Mouse (Mus musculus) kidney, adult 11 months (tissue): ENCODE measurements at regions not wholly inside any gene's neighbourhood (a gene's known extent, or its start where the extent isn't known, plus 50 kb on each side); places are given as distances from the start of the nearest gene placed in this dataset.
"Not testable (repeated sequence)": the region's sequence is repeated elsewhere in the genome, so short reads cannot be mapped to it uniquely, and the experiment has no call there.

Source experiments
- DNase-seq: peaks from one replicate; pipeline ENCODE4 v3.0.0; 2022

GRCm38 (mm10) chr12:9655794-9656193 lies 85.9 kb downstream of the Osr1 start:
- no peak for DNase-seq

- no peak for DNase-seq
These were observed 86.4 kb downstream of the Osr1 start for GRCm38 (mm10) chr12:9656324-9656723.

- no peak for DNase-seq
These were observed 87.4 kb downstream of the Osr1 start for GRCm38 (mm10) chr12:9657199-9657766.

- peak; percentile 6 for DNase-seq
These were observed 87.9 kb downstream of the Osr1 start for GRCm38 (mm10) chr12:9657793-9658192.

GRCm38 (mm10) chr12:9660299-9660698 lies 90.4 kb downstream of the Osr1 start:
- DNase-seq, result peak; percentile 9

GRCm38 (mm10) chr12:9688776-9689175 lies 118.9 kb downstream of the Osr1 start:
- no peak for DNase-seq

- no peak for DNase-seq
These were observed 119.6 kb downstream of the Osr1 start for GRCm38 (mm10) chr12:9689541-9689940.

- no peak for DNase-seq
These were observed 163.0 kb downstream of the Osr1 start for GRCm38 (mm10) chr12:9732921-9733320.

- no peak for DNase-seq
These were observed 174.9 kb downstream of the Osr1 start for GRCm38 (mm10) chr12:9744709-9745395.

- no peak for DNase-seq
These were observed 181.6 kb downstream of the Osr1 start for GRCm38 (mm10) chr12:9751261-9752078.

DNA sequence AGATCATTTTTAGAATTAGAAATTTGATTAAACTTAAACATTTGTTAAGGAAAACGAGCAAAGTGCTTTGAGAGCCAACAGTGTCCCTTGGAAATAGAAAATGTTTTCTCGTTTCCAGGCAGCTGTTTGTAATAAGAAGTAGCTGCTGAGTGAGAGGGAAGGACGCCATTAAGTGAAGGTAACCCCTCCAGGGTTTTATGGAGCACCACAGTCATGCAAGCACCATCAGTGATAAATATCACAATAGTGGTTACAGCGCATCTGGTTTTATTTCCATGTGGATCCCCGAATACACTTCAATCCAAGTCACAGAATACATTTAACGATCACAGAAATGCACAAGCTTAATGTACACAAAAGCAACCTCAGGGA lies 182.1 kb downstream of the Osr1 start:
- DNase-seq, result no peak

- no peak for DNase-seq
These were observed 186.5 kb downstream of the Osr1 start for GRCm38 (mm10) chr12:9756411-9756810.

DNA sequence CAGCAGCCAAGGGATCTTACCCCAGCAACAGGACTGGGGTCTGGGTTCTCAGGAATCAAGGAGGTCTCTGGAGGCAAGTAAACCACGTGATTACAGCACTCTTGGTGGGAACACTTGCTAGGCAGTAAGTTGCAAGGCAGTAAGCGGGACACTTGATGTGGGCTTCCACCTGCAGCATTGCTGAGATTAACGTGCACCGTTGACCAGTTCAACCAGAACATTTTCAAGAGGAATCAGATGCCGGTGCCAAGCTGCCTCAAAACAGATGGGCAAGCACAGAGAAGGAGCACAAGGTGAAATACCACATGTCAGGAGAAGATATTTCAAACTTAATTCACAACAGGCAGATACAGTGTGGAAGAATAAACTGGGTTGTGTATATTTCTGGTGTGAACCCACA lies 190.9 kb downstream of the Osr1 start:
- no peak for DNase-seq

DNA sequence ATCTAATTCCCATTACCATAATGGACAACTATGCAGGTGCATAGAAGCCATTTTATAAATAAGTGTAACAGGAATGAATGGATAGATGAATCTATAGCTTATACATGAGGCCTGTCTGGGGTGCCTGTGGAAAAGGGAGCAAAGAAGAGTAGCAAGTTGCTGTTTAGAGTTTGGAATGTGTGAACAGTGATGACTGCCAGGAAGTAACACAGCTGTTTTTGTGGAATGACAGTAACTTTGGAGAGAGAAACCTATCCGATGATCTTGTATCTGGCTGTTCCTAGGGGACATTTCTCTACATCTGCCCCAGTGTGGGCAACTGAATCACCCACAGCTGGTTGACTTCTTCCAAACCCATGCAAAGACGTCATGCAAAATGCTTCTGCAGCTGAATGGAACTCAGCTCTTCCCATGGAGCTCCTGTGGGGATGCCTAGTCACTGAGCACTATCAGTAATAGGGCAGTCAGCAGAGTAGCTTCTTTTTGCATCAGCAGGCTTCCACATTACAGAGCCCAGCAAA lies 192.4 kb downstream of the Osr1 start:
- not testable (repeated sequence) for DNase-seq

DNA sequence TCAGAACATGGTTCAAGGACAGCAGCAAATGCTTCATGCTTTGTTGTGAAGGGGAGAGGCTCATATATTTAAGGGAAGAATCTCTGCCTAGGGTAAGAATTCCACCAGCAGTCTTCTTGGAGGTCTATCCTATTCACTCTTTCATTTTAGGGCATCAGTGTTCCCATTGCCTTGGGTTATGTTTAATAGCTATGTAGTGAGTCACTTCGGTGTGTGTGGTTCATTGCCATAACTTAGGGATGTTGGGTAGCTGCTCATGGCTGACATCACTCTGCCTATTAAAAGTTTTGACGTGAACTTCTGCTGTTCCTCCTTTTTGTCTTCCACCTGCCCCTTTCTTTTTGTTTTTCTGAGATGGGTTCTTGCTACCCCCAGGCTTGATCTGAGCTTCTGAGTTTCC lies 192.9 kb downstream of the Osr1 start:
- DNase-seq, result no peak

DNA sequence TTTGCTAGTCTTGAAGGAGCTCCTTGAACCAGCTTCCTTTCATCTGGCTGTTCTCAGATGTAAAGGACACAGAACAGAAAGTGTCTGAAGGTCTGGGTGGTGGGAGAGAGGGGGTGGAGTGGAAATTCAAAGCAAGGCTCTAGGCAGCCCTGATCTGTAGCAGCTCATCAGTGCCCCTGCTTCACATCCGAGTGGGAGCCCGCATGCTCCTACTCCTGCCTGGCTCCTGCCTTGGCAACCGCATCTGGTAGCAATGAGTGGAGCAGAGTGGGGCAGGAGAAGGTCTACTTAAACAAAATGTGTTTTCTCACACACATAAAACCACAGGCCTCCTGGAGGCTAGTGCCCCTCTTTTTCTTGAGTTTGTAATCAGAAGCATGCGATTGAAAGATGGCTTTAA lies 201.0 kb downstream of the Osr1 start:
- no peak for DNase-seq

DNA sequence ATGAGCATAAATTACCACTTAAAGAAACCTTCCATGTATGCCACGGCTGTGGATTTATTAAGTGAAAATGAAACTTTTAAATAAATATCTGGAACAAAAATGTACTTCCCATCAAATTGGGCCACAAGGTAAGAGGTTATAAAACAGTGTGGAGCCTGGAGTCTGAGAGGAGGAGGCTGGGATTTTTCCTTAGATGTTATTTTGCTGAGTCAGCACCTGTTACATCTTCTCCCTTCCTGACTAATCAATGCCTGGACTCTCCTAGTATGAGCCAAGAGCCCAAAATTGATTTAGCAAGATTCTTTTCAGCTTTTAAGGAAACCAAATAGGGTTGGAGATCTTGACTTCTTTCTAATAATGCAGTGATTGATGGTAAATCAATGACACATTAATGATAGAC lies 203.0 kb downstream of the Osr1 start:
- no peak for DNase-seq

- DNase-seq, result no peak
These were observed 232.4 kb downstream of the Osr1 start for GRCm38 (mm10) chr12:9802284-9802683.

- DNase-seq, result no peak
These were observed 237.5 kb downstream of the Osr1 start for GRCm38 (mm10) chr12:9807406-9807805.

GRCm38 (mm10) chr12:9833273-9833672 lies 263.4 kb downstream of the Osr1 start:
- DNase-seq, result no peak

GRCm38 (mm10) chr12:9839198-9839845 lies 269.4 kb downstream of the Osr1 start:
- DNase-seq, result no peak

DNA sequence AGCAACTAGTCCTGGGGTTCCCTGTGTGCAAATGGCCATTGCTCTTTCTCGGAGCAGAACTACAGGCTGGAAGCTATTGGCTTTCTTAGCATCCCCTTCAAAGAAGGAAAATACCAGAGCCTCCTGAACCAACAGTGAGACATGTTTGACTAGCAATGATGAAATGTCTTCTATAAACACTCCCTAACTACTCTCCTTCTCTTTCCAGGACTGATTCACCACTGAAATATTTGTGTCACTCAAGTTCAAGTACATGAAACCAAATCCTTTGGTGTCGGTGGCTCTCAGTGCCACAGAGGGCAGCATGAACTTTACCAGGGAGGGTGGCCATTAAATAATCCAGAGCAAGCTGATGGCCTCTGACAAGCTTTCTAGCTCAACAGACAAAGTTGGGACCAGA lies 270.0 kb downstream of the Osr1 start:
- no peak for DNase-seq

- no peak for DNase-seq
These were observed 277.1 kb downstream of the Osr1 start for GRCm38 (mm10) chr12:9847034-9847433.
